Mouse (Mus musculus) myocyte (in vitro differentiated cells): ENCODE measurements around the gene Mink1. TPM values are rescaled to one million over a fixed set of nuclear protein-coding genes. Genes with fewer than 3 reads are reported as not detected.

Source experiments
- H3K27me3 ChIP-seq: one replicate; pipeline ENCODE4 v1.6.1; 2011; ENCODE audit not compliant: control insufficient read depth, insufficient read depth, insufficient read length
- H3K36me3 ChIP-seq: one replicate; pipeline ENCODE4 v1.6.1; 2011; ENCODE audit not compliant: control insufficient read depth, insufficient read depth
- H3K4me2 ChIP-seq: one replicate; pipeline ENCODE4 v1.6.1; 2011; ENCODE audit warnings: low read depth, control low read depth
- H3K4me3 ChIP-seq: one replicate; pipeline ENCODE4 v1.5.1; 2011; ENCODE audit warnings: mild to moderate bottlenecking, control low read depth, moderate library complexity
- H3K79me2 ChIP-seq: one replicate; pipeline ENCODE4 v1.6.1; 2011; ENCODE audit not compliant: control insufficient read depth, insufficient read depth
- H3ac ChIP-seq: one replicate; pipeline ENCODE4 v1.6.1; 2011; ENCODE audit not compliant: control insufficient read depth, insufficient read length
- CEBPB ChIP-seq: IDR thresholded peaks from 2 replicates; pipeline ENCODE4 v1.6.1; 2011; ENCODE audit warnings: mild to moderate bottlenecking, moderate library complexity; ENCODE audit not compliant: poor library complexity, insufficient read depth, severe bottlenecking
- E2F4 ChIP-seq: IDR thresholded peaks from one replicate; pipeline ENCODE4 v1.6.1; 2011; ENCODE audit warnings: mild to moderate bottlenecking, control low read depth, moderate library complexity; ENCODE audit not compliant: insufficient read depth
- MAX ChIP-seq: IDR thresholded peaks from one replicate; pipeline ENCODE4 v1.6.1; 2011; ENCODE audit warnings: low read depth, mild to moderate bottlenecking, control low read depth
- MYOD1 ChIP-seq, 3 experiments: IDR thresholded peaks; one replicate each; pipeline ENCODE4 v1.6.1; 2011; ENCODE audit warnings: control low read depth in 2 of 3, low read depth in 2 of 3, mild to moderate bottlenecking in 2 of 3, moderate library complexity in 1 of 3; ENCODE audit not compliant: insufficient read length in 2 of 3, control insufficient read depth in 1 of 3
- MYOG ChIP-seq, 3 experiments: IDR thresholded peaks; one replicate each; pipeline ENCODE4 v1.6.1; 2011; ENCODE audit warnings: control low read depth in 2 of 3, low read depth in 2 of 3, mild to moderate bottlenecking in 2 of 3; ENCODE audit not compliant: insufficient read length in 2 of 3, control insufficient read depth in 1 of 3, insufficient read depth in 1 of 3
- POLR2A ChIP-seq: IDR thresholded peaks from one replicate; pipeline ENCODE4 v1.6.1; 2011; ENCODE audit warnings: low read depth, mild to moderate bottlenecking, control low read depth, moderate library complexity; ENCODE audit not compliant: insufficient read length
- POLR2AphosphoS2 ChIP-seq: IDR thresholded peaks from one replicate; pipeline ENCODE4 v1.6.1; 2011; ENCODE audit warnings: low read depth, control low read depth; ENCODE audit not compliant: insufficient read length
- REST ChIP-seq: IDR thresholded peaks from one replicate; pipeline ENCODE4 v1.6.1; 2011; ENCODE audit warnings: mild to moderate bottlenecking, control low read depth, moderate library complexity; ENCODE audit not compliant: insufficient read depth, insufficient read length
- SRF ChIP-seq: IDR thresholded peaks from one replicate; pipeline ENCODE4 v1.6.1; 2011; ENCODE audit warnings: low read depth; ENCODE audit not compliant: control insufficient read depth, insufficient read length
- TCF12 ChIP-seq: IDR thresholded peaks from one replicate; pipeline ENCODE4 v1.6.1; 2011; ENCODE audit warnings: mild to moderate bottlenecking, control low read depth; ENCODE audit not compliant: poor library complexity, insufficient read depth, severe bottlenecking
- TCF3 ChIP-seq: IDR thresholded peaks from one replicate; pipeline ENCODE4 v1.6.1; 2011; ENCODE audit warnings: low read depth, control low read depth; ENCODE audit not compliant: insufficient read length
- USF1 ChIP-seq: IDR thresholded peaks from one replicate; pipeline ENCODE4 v1.6.1; 2011; ENCODE audit warnings: low read depth, mild to moderate bottlenecking, control low read depth, moderate library complexity
- polyA plus RNA-seq: library from polyadenylated mRNA; unstranded; fragments of >200 nt; fragmentation: generic; extraction: Trizol; gene quantifications from one replicate; pipeline ENCODE4 v1.2.1, GENCODE M21; 2012; ENCODE audit warnings: missing spikeins

Mink1 gene
- polyA plus RNA-seq, 1 experiment = 34.4 TPM

DNA sequence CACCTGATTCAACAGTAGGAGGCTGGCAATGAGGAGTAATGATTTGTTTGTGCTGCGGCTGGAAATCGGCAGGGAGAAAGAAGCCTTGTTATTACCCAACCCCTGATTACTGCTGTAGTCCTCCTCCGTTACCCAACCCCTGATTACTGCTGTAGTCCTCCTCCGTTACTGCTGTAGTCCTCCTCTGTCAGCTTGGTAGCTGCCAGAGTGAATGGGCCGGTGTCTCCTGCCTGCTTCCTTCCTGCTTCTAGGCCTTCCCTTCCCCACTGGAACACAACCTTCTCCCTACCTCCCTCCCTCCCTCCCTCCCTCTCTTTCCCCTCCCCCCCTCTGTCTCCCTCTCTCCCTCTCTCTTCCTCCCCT is 17.7 kb downstream of the Mink1 start:
- H3K27me3 ChIP-seq = no peaks in the 10 kb centered on the region
- no peaks in the 10 kb centered on the region for H3K36me3 ChIP-seq
- no peak overlapping the region for H3ac ChIP-seq
- H3K4me2 ChIP-seq = peak overlapping the region; percentile 71
- no peak for TF ChIP-seq TCF12
- peaks cover 56% of the 10 kb centered on the region for H3K79me2 ChIP-seq
- H3K4me3 ChIP-seq = no peak overlapping the region

DNA sequence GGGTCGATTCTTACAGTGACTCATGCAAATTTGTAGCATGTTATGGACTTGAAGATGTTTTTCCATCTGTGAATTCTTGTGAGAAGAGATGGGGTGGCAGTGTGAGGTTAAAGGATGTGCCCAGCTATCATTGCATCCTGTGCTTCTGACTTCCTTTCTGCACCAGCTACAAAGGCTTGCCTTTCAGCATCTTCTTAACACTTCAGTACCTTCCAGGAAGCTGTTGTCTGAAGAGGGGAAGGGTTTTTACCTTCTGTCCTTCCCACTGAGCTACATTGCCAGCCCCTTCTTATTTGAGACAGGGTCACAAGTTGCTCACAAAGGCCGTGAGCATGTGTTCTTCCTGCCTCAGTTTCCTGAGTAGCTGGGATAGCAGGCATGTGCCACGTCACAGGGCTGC is 18.2 kb downstream of the Mink1 start:
- Histone ChIP-seq H3K79me2 (peaks cover 53% of the 10 kb centered on the region), H3K36me3 (no peaks in the 10 kb centered on the region), H3ac (no peak overlapping the region), H3K4me3 (no peak overlapping the region), H3K27me3 (no peaks in the 10 kb centered on the region), H3K4me2 (peak overlapping the region; percentile 71)
- TF ChIP-seq MAX (no peak), TCF12 (no peak), MYOG (IDR thresholded peaks at IDR 0.05; ENCODE audit: control insufficient read depth in 1 of 3, insufficient read depth in 1 of 3, insufficient read length in 2 of 3, low read depth in 2 of 3) (no peak)

DNA sequence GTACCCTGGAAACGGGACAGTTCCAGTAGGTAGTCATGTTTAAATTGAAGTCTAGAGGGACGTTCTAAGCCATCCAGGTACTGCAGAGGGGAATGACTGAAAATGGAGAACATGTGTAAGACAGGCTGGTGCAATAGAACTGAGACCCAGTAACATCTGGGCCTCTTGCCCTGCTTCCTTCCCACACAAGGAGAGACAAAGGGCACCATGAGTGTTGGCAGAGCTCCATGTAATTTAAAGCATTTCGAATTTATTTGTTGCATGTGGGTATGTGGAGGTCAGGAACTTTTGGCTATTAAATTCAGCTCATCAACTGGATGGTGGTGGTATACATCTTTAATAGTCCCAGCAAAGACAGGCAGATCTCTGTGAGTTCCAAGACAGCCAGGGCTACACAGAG is 19.5 kb downstream of the Mink1 start:
- peaks cover 56% of the 10 kb centered on the region for H3K79me2 ChIP-seq
- no peak overlapping the region for H3K4me2 ChIP-seq
- no peak for TF ChIP-seq MYOG (IDR thresholded peaks at IDR 0.05; ENCODE audit: control insufficient read depth in 1 of 3, insufficient read depth in 1 of 3, insufficient read length in 2 of 3, low read depth in 2 of 3)
- TF ChIP-seq REST = no peak
- no peak for TF ChIP-seq CEBPB
- TF ChIP-seq MYOD1 (IDR thresholded peaks at IDR 0.05; ENCODE audit: control insufficient read depth in 1 of 3, insufficient read length in 2 of 3, low read depth in 2 of 3) = no peak
- no peak for TF ChIP-seq POLR2AphosphoS2
- no peaks in the 10 kb centered on the region for H3K27me3 ChIP-seq
- H3ac ChIP-seq = no peak overlapping the region
- H3K4me3 ChIP-seq = no peak overlapping the region
- no peaks in the 10 kb centered on the region for H3K36me3 ChIP-seq

DNA sequence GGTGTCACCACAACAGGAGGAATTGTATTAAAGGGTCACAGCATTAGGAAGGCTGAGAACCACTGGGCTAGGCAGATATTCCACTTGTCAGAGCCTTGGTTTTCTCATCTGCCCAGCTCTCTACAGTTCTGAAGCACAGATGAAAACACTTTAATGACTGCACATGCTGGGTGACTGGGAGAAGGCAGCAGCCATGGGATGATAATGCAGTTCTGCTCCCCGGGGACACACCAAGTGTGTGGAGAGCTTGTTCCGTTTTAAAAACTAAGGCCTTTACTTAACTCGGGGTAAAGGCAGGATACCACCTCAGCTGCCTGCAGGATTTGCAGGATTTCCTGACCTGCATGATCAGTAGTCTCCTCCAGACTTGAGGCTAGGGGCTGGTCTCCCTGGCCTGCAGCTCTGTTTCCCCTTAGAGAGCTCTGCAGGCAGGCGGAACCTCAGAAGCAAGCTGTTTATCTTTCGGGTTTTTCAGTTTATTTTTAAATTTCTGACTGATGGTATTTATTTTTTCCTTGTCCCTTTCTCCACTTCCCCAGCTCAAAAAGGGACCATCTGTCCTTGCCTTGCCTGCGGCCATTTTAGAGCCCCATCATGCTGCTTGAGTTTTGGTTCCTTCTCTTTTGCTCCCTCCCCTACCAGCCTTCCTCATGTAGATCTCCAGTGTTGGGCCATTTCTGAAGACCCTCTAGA is 20.5 kb downstream of the Mink1 start:
- Histone ChIP-seq H3K27me3 (no peaks in the 10 kb centered on the region), H3ac (no peak overlapping the region), H3K4me3 (no peak overlapping the region), H3K36me3 (no peaks in the 10 kb centered on the region), H3K4me2 (no peak overlapping the region), H3K79me2 (peaks cover 57% of the 10 kb centered on the region)
- TF ChIP-seq E2F4 = no peak
- TF ChIP-seq MAX = no peak
- no peak for TF ChIP-seq REST
- TF ChIP-seq MYOG (IDR thresholded peaks at IDR 0.05; ENCODE audit: control insufficient read depth in 1 of 3, insufficient read depth in 1 of 3, insufficient read length in 2 of 3, low read depth in 2 of 3) = no peak
- no peak for TF ChIP-seq USF1
- TF ChIP-seq CEBPB = no peak

DNA sequence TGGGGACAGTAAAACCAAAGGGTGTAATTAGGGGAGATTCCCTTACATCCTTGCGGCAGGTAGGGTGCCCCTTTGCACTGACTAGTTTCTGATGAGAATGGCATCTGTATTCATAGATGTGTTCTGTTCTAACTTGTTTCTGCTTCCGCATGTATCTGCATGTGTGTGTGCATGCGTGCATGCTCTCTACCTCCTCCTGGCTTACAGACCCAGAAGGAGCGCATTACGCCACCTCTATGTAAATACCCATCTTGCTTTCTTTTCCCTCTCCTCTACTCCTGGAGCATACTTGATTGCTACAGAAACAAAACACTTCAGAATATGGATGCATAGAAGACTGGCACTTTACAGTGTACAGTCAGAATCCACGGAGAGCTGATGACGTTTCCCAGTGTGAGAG is 21.1 kb downstream of the Mink1 start:
- no peak overlapping the region for H3K4me3 ChIP-seq
- no peak for TF ChIP-seq TCF3
- TF ChIP-seq POLR2AphosphoS2 = no peak
- no peak for TF ChIP-seq MYOD1 (IDR thresholded peaks at IDR 0.05; ENCODE audit: control insufficient read depth in 1 of 3, insufficient read length in 2 of 3, low read depth in 2 of 3)
- TF ChIP-seq REST = no peak
- TF ChIP-seq MAX = no peak
- no peak for TF ChIP-seq CEBPB
- no peak for TF ChIP-seq MYOG (IDR thresholded peaks at IDR 0.05; ENCODE audit: control insufficient read depth in 1 of 3, insufficient read depth in 1 of 3, insufficient read length in 2 of 3, low read depth in 2 of 3)
- TF ChIP-seq USF1 = no peak
- no peak for TF ChIP-seq POLR2A
- no peak for TF ChIP-seq TCF12
- no peaks in the 10 kb centered on the region for H3K27me3 ChIP-seq
- no peak overlapping the region for H3ac ChIP-seq
- H3K36me3 ChIP-seq = no peaks in the 10 kb centered on the region
- peaks cover 51% of the 10 kb centered on the region for H3K79me2 ChIP-seq
- H3K4me2 ChIP-seq = no peak overlapping the region

DNA sequence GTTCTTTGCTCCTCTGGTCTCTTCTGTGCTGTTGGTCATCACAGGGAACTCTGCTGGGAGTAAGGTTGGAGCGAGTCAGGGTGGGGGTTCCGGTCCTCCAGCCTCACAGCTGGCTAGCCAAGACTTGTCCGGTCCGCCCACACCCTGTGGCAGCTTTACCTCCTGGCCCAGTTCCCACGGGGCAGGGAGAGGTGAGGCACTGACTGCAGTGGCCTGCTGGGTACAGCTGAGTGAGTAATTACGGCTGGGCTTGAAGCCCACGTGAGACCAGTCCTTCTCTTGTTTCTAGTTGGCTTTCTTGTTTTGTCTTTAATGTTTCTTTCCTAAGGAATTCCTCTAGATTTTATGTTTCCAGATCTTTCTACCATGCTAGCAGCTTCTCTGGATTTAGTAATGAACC is 22.8 kb downstream of the Mink1 start:
- no peak for TF ChIP-seq POLR2A
- no peak for TF ChIP-seq CEBPB
- TF ChIP-seq USF1 = peak; percentile 33
- TF ChIP-seq E2F4 = no peak
- TF ChIP-seq REST = no peak
- TF ChIP-seq POLR2AphosphoS2 = no peak
- no peak for TF ChIP-seq SRF
- TF ChIP-seq TCF3 = no peak
- TF ChIP-seq MAX = no peak
- peak in 2 of 3 experiments; percentile 37 to 79 for TF ChIP-seq MYOD1 (IDR thresholded peaks at IDR 0.05; ENCODE audit: control insufficient read depth in 1 of 3, insufficient read length in 2 of 3, low read depth in 2 of 3)
- peak in 1 of 3 experiments; percentile 70 for TF ChIP-seq MYOG (IDR thresholded peaks at IDR 0.05; ENCODE audit: control insufficient read depth in 1 of 3, insufficient read depth in 1 of 3, insufficient read length in 2 of 3, low read depth in 2 of 3)
- no peak for TF ChIP-seq TCF12
- H3ac ChIP-seq = no peak overlapping the region
- no peaks in the 10 kb centered on the region for H3K27me3 ChIP-seq
- peak overlapping the region; percentile 67 for H3K4me2 ChIP-seq
- H3K36me3 ChIP-seq = no peaks in the 10 kb centered on the region
- H3K4me3 ChIP-seq = no peak overlapping the region
- peaks cover 55% of the 10 kb centered on the region for H3K79me2 ChIP-seq
